Mouse (Mus musculus): ENCODE measurements around the gene Btaf1.

Gene Btaf1

DNA sequence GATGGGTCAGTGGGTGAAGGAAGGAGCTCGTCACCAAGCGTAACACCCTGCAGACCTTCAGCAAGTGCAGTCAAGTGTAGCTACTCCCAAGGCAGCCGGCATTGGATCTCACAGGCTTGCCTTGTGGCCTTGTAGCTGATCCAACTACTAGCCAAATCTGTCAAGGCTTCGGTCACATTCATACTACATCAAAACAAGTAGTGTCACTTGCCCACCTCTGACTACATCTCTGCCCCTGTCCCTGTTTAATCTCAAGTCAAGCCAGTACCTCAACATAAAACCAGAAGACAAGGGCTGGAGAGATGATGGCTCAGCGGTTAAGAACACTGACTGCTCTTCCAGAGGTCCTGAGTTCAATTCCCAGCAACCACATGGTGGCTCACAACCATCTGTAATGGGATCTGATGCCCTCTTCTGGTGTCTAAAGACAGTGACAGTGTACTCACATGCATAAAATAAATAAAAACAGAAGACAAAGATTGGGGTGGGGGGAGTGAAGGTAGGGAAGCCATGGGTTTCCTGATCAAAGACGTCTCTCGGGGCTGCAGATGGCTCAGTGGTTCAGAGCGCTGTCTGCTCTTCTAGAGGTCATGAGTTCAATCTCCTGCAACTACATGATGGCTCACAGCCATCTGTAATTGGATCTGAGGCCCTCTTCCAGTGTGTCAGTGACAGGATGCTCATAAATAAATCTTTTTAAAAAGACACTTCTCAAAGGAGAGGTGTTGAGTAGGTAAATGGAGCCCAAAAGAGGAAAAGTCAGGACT, 88.5 kb downstream of the Btaf1 start:
- in situ Hi-C loops (cut with MboI; ENCODE audit: low pct_unique_long_range_greater_than_20kb in 1 of 2, low sequenced_read_pairs in 2 of 2, unreplicated experiment in 1 of 2): no loop called here

DNA sequence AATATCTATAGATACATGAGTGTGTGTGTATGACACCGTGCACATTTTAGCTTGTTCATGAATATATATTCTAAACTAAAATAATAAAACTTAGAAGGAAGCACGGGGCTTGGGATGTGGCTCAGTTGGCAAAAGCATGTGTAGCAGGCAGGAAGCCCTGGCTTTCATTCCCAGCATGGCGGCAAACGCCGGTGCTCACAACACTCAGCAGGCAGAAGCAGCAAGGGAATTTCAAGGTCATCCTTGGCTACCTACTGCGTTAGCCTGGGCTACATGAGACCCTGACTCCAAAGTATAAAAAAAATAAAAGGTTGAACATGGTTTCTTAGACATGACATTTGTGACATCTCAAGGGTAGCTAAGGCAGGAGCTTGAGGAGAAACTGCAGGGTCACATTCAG, 91.0 kb downstream of the Btaf1 start:
- in situ Hi-C loops (cut with MboI; ENCODE audit: low pct_unique_long_range_greater_than_20kb in 1 of 2, low sequenced_read_pairs in 2 of 2, unreplicated experiment in 1 of 2): no loop called here

DNA sequence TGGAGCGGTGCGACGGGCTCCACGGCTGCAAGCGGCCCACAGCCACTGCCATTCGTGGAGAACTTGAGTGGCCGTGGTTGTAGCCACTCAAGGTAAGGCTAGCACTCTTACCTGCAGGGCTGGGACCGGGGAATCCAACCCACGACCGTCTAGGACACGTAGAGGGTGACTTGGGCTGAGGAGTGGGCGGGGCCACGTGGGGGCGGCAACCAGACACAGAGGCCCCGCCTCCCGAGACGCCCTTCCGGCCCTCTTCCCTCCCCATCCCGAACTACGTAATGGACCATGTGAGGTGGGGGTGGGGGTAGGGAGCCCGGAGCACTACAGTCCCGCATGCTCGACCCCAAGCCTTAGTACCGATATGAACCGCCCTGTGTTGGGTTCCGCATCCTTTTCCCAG, 92.5 kb downstream of the Btaf1 start:
- in situ Hi-C loops (cut with MboI; ENCODE audit: low pct_unique_long_range_greater_than_20kb in 1 of 2, low sequenced_read_pairs in 2 of 2, unreplicated experiment in 1 of 2): no loop called here

DNA sequence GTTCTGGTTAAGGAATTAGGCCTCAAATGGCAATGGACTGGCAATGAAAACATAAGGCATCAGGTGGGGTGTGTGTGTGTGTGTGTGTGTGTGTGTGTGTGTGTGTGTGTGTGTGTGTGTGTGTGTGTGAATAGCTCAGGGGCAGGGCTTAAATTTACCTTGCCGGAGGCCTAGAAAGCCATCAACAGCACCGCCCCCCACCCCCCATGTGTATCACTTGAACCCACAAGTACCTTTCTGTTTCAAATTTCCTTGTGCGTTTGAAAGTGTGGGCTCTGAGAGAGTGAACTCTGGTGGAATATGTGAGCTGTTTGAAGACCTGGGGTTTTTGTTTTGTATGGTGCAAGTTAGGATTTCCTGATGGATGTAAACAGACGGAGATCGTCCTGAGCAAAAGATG, 93.1 kb downstream of the Btaf1 start:
- in situ Hi-C loops (cut with MboI; ENCODE audit: low pct_unique_long_range_greater_than_20kb in 1 of 2, low sequenced_read_pairs in 2 of 2, unreplicated experiment in 1 of 2): no loop called here

DNA sequence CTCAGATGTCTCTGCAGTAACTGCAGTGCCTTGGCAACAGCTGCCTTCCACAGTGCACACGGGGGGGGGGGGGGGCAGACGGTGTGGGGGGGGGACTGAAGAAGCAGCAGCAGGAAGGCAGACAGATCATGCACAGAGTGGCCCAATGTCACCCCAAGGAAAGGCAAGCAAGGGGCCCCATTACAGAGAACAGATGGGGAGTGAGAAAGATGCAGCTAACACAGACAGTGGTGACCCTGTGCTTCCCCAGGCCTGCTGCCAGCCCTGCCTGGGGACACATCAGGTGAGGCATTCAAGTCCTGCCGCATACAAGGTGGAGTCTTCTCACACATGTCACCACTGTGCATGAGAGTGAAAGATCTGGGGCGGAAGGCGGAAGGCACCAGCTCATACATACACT, 94.7 kb downstream of the Btaf1 start:
- in situ Hi-C loops (cut with MboI; ENCODE audit: low pct_unique_long_range_greater_than_20kb in 1 of 2, low sequenced_read_pairs in 2 of 2, unreplicated experiment in 1 of 2): no loop called here

DNA sequence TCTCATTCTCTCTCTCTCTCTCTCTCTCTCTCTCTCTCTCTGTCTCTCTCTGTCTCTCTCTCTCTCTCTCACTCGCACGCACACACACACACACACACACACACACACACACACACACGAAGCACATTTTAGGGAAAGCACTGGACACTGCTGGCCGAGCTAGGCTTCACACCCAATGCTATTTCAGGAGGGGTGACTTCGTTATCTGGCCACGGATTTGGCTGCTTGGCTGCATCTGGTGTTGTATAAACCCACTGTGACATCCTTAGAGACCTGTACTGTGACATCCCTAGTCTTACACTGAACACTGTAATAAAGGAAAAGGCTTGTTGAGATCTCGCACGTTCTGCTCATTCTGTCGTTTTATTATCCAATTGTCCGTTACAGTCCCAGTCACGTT, 95.1 kb downstream of the Btaf1 start:
- in situ Hi-C loops (cut with MboI; ENCODE audit: low pct_unique_long_range_greater_than_20kb in 1 of 2, low sequenced_read_pairs in 2 of 2, unreplicated experiment in 1 of 2): no loop called here

DNA sequence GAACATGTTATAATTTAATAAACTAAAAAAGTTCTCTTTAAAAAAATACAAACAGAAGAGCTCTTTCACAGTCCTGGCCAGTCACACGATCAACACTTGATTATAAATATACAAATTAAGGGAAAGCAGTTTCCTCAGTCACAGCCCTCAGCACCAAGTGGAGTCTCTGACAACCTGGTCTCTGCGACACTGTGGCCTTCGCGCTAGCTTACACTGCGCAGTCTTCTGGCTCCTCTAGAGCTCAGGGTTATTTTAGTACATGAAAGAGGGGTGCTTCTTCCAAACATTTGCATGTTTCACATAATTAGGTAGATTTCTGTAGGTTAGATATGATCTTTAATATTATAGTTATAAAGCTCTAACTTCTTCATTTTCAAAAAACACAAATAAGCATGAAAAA, 96.3 kb downstream of the Btaf1 start:
- in situ Hi-C loops (cut with MboI; ENCODE audit: low pct_unique_long_range_greater_than_20kb in 1 of 2, low sequenced_read_pairs in 2 of 2, unreplicated experiment in 1 of 2): no loop called here

DNA sequence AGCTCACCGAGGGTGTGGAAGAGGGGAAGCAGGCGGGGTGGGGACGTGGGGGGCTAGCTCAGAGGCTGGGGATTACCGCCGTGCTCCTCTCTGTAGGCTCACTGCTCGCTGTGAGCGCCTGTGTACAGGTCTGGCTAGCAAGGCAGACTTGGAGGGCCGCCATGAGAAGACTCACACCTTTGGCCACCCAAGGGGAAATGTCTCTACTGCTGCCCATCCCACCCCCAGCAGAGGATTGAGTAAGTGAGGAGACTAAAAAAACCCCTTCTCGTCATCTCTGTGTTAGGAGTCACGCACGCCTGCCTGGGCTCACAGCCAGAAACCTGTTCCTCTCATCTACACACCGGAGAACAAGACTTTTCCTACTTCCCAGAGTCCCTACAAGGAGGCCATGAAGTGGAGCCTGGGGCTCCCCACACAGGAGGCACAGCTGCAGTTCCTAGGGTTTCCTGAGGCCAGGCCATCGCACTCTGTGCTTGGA, 100.0 kb downstream of the Btaf1 start:
- in situ Hi-C loops (cut with MboI; ENCODE audit: low pct_unique_long_range_greater_than_20kb in 1 of 2, low sequenced_read_pairs in 2 of 2, unreplicated experiment in 1 of 2): no loop called here

DNA sequence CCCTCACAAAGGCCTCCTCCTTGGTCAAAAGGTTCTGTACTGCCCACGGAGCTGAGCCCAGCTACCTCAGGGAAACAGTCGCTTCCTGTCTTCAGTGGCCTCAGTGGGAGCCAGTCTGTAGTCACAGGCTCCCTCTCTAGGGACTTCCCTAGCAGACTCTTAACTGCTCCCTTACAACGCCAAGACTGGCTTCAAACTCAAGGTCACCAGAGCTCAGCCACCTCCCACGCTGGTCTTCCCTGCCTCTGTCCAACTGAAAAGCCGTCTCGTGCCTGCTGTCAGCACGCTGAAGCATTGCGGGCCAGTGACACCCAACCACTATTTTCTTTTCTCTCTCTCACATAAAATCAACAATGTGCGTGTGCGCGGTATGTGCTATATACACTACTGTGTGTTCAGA, 100.5 kb downstream of the Btaf1 start:
- in situ Hi-C loops (cut with MboI; ENCODE audit: low pct_unique_long_range_greater_than_20kb in 1 of 2, low sequenced_read_pairs in 2 of 2, unreplicated experiment in 1 of 2): no loop called here

DNA sequence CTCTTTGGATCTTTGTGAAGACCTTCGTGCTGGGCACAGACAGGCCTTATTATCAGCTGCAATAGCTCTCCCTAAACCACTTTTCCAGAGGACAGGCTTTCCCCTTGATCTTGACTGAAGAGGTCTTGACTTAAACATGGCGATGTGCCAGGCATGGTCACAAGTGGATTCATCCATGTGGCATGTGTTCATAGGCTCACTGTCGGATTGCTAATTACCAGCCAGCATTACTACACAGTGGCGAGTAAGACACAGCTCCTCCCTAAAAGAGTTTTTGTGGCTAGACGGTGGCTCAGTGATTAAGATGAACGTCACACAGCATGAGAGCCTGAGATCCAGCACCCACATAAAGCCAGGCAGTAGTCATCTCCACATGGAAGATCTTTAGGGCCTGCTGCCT, 103.9 kb downstream of the Btaf1 start:
- in situ Hi-C loops (cut with MboI; ENCODE audit: low pct_unique_long_range_greater_than_20kb in 1 of 2, low sequenced_read_pairs in 2 of 2, unreplicated experiment in 1 of 2): no loop called here

DNA sequence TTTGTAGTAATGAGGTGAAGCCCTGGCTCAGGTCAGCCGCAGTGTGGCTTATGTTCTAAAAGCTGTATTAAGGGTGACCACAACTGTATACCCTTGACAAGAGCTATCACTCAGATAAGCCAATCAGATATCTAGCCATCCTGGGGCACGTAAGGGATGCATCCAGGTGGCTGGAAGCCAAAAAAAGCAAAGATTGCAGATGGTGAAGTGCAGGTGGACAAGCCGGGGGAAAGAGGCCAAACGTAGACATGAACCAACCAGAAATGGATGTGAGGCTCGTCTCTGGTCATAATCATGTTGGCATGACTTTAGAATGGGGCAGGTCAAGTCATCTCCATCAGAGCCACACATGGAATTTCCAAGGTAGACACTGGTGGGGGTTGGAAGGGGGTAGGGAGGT, 105.6 kb downstream of the Btaf1 start:
- in situ Hi-C loops (cut with MboI; ENCODE audit: low pct_unique_long_range_greater_than_20kb in 1 of 2, low sequenced_read_pairs in 2 of 2, unreplicated experiment in 1 of 2): no loop called here

DNA sequence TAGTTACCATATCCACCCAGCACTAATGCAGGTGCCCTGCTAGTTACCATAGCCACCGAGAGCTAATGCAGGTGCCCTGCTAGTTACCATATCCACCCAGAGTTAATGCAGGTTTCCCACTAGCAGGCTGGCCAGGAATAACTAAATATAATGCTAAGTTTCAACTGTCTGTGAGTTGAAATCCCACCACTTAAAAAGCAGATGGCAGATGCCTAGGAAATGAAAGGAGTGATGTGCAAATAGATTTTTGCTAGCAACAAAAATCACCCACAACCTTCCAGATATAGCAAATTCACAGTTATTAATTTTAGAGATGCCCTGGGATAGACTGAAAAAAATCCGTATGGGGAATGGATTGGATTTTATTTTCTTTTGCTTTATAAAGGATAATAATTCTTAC, 106.5 kb downstream of the Btaf1 start:
- in situ Hi-C loops (cut with MboI; ENCODE audit: low pct_unique_long_range_greater_than_20kb in 1 of 2, low sequenced_read_pairs in 2 of 2, unreplicated experiment in 1 of 2): no loop called here

DNA sequence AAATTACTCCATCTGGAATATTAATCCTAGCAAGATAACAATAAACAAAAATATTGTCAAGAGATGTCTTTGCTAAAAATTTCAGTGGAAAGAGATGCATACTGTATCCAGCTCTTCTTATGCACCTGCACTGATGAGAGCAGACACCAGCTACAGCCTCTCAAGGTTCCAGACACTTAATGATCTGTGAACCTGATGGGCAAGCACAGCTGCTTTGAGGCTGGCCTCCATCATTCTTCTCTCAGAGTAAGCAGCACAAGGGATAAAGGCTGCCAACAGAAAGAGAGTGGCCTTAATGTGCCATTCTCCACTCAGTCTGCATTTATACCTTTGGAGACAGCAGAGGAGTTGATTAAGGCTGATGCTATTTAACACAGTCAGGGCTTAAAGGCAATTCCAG, 115.0 kb downstream of the Btaf1 start:
- in situ Hi-C loops (cut with MboI; ENCODE audit: low pct_unique_long_range_greater_than_20kb in 1 of 2, low sequenced_read_pairs in 2 of 2, unreplicated experiment in 1 of 2): no loop called here

DNA sequence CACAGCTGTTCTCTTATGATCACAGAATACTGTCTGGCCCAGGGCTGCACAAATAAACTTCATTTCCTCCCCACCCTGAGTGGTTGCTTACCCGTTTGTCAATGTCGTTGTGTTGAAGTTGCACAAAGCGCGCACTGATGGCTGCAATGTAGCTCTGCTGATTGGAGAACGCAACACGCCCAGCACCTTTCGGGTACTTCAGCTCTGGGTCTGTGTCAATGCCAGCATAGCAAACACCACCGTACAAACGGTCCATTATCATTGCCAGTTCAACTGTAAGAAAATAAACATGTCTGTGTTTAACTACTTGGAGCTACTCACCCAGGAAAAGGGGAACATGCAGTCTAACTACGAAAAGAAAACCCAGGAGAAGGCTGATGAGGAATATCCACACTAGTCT, 118.6 kb downstream of the Btaf1 start:
- in situ Hi-C loops (cut with MboI; ENCODE audit: low pct_unique_long_range_greater_than_20kb in 1 of 2, low sequenced_read_pairs in 2 of 2, unreplicated experiment in 1 of 2): no loop called here

DNA sequence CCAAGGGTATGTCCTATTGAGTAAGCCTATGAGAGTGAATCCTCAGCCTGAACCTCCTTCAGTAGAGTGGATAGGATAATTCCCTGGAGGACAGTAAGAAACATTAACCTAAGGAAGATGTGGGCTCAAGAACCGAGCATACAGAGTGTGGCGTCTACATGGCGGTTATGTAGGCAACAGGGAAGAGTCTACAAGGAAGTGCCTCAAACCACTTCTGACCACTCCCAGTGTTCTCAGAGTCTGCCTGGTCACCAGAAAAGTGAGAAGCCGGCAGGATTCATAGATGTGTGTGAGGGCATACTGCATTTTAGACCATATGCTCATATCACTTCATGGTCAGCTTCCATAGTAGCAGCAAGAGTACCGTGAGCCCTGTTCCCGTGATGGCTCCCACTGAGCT, 122.6 kb downstream of the Btaf1 start:
- in situ Hi-C loops (cut with MboI; ENCODE audit: low pct_unique_long_range_greater_than_20kb in 1 of 2, low sequenced_read_pairs in 2 of 2, unreplicated experiment in 1 of 2): loop anchor here in 1 of 2 experiments (5.0 kb wide), 1 partner anchor 214 kb away; no protein-coding TSS in a partner anchor

DNA sequence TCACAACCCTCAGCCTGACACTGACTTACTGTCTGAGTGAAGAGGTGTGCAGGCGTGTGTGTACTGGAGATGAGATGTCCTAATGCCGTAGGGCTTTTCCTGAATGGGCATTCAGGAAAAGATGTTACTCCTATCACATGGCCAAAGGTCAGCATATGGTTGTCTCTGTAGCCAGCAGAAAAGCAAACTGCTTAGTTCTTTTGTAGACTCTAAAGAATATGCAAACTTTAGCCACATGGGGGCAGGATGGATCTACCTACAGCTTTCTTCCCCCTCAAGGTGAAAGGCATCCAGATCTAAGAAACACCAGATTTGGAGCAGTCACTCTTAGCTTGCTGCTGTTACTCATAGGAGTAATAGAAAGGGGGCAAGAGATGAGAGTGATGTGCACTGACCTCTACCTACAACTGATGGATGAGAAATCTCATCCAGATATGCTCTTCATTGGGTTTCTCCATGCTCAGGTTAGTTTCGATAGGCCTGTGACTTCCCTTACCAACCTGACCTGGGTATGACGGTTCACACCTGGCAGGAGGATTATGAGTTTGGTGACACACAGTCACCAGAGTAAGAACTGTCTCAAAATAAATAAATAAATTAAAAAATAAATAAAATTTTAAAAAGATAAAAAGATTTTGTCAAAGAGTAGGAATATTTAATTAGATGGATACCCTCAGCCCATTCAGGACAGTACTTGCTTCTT, 124.9 kb downstream of the Btaf1 start:
- in situ Hi-C loops (cut with MboI; ENCODE audit: low pct_unique_long_range_greater_than_20kb in 1 of 2, low sequenced_read_pairs in 2 of 2, unreplicated experiment in 1 of 2): no loop called here

DNA sequence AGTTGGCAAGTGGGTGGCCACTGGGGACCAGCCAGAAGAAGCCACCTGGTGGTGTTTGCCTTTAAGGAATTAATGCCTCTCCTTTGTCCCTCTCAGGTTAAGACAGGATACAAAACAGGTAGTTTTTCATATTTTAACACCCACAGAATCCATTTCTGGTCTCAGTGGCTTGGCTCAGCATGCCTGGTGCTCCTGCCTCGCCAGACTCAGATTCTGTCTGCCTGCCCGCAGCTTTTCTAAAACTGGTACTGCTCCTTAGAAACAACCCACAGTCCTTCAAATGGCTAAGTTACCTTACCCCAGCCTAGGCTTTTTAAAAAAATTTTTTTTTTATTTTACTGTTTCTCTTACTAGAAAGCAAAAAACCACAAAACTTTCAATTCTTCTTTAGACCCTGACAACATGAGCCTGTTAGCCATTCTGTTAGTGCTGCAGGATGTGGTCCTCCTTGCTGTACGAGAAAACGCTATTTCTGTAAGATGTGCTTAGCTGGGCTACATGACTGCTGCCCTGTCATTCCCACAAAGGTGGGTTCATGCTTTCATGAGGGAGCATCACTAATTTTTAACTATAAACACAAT, 130.2 kb downstream of the Btaf1 start:
- in situ Hi-C loops (cut with MboI; ENCODE audit: low pct_unique_long_range_greater_than_20kb in 1 of 2, low sequenced_read_pairs in 2 of 2, unreplicated experiment in 1 of 2): no loop called here

DNA sequence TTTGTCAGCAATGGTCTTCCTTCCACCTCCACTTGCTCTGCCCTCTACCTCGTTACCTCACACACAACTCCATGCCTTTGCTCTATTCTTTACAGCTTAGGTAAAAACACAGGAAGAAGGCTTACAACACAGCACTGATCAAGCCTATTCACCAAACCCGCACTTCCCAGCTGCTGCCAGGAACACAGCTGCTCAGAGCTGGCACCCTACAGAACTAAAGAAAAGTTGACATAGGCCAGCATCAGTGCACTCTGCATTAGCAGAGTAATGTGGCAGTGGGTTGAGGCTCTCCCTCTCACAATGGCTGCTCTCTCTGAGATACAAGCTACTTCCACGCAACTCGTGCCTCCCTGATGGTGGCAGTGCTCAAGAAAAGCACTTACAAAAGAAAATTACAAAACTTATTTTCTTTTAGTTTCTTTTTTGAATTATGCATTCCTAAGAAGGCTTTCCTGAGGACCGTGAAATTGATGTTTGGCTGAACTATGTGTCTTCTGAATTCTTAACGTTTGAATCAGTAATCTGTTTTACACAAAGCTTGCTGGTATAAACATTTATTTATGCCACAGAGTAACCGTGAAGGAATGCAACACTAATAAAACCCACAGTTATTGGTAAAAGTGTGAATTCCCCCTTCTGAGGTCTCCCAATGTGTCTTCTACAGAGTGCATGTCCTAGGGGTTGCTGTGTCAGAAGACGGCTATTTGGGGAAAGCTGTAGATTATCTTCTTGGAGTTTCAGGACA, 131.5 kb downstream of the Btaf1 start:
- in situ Hi-C loops (cut with MboI; ENCODE audit: low pct_unique_long_range_greater_than_20kb in 1 of 2, low sequenced_read_pairs in 2 of 2, unreplicated experiment in 1 of 2): no loop called here

DNA sequence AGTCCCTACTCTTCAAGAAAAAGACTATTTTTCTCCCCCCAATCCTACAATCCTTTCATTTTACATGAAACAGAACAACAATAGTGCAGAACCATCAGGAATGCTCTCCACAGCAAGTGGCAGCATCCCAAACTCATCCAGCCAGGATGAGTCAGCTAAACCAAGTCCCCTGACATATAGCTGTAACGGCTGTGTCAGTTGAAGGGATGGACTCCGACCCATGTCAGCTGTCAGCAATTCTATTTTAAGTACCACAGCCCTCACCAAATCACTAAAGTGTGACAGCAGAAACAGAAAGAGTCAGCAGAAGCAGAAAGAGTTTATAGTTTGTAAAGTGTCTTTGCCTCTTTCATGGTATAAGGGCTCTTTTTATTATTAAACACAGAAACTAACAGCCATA, 133.7 kb downstream of the Btaf1 start:
- in situ Hi-C loops (cut with MboI; ENCODE audit: low pct_unique_long_range_greater_than_20kb in 1 of 2, low sequenced_read_pairs in 2 of 2, unreplicated experiment in 1 of 2): no loop called here
